Mouse (Mus musculus) forebrain, embryonic 10.5 days (tissue): ENCODE data around the gene Kcnmb2. TPM values are rescaled to one million over a fixed set of nuclear protein-coding genes. Genes with fewer than 3 reads are reported as not detected.

Experiments
- DNase-seq: peaks from one replicate; pipeline ENCODE4 v3.0.0-alpha.2; 2017; ENCODE audit warnings: low spot score; ENCODE audit errors: extremely low spot score
- H3K27ac ChIP-seq: fragments of 300-500 bp; sonication (generic); 2 replicates; pipeline ENCODE4 v1.5.1; 2016; ENCODE audit warnings: mild to moderate bottlenecking
- H3K27me3 ChIP-seq: fragments of 300-500 bp; sonication (generic); 2 replicates; pipeline ENCODE4 v1.6.1; 2016; ENCODE audit warnings: mild to moderate bottlenecking; ENCODE audit not compliant: poor library complexity, severe bottlenecking
- H3K36me3 ChIP-seq: fragments of 300-500 bp; sonication (generic); replicated peaks from 2 replicates; pipeline ENCODE4 v1.6.1; 2016; ENCODE audit warnings: mild to moderate bottlenecking, moderate library complexity
- H3K4me1 ChIP-seq: fragments of 300-500 bp; sonication (generic); 2 replicates; pipeline ENCODE4 v1.6.1; 2016
- H3K4me3 ChIP-seq: fragments of 300-500 bp; sonication (generic); 2 replicates; pipeline ENCODE4 v1.5.1; 2016; ENCODE audit warnings: mild to moderate bottlenecking, moderate library complexity
- H3K9me3 ChIP-seq: fragments of 300-500 bp; sonication (generic); 2 replicates; pipeline ENCODE4 v1.6.1; 2016; ENCODE audit warnings: mild to moderate bottlenecking, moderate library complexity
- WGBS: fragments of 180-500 bp; shearing (Covaris S2); methylation state at CpG from one replicate; pipeline ENCODE4 v1.1.7; 2016; 5-methylcytosine and 5-hydroxymethylcytosine counted together
- polyA plus RNA-seq: library from polyadenylated mRNA; unstranded; fragments of >200 nt; fragmentation: Nextera tagmentation; extraction: Ambion mirVana; gene quantifications from 2 replicates; pipeline ENCODE4 v1.2.1, GENCODE M21; 2016

The Kcnmb2 gene
- polyA plus RNA-seq, 1 experiment from 2014 or later: 1.8 TPM

DNA sequence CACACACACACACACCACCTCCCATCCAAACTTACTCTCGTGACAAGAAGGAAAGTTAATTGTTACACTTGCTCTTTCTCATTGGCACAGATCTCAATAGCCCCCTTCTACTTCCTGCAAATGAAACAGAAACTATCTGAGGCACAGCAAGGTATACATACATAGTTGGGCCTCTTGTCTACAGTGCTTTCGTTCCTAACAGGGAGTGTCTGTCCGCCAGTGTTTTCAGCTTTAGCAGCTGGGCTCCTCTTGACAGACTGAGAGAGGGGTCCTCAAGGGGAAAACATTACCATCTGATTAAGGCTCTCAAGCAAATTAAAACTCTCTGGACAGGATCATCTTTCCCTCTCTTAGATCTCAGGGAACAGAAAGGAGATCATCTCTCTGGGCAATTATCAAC lies 51.9 kb downstream of the Kcnmb2 start:
- no peak overlapping the region for H3K4me3 ChIP-seq
- H3K36me3 ChIP-seq: no peaks in the 10 kb centered on the region
- DNase-seq: no peak
- peaks cover 4% of the 10 kb centered on the region; the same call in 1 of the 2 replicates for H3K4me1 ChIP-seq
- H3K9me3 ChIP-seq: no peaks in the 10 kb centered on the region
- no peaks in the 10 kb centered on the region for H3K27me3 ChIP-seq
- H3K27ac ChIP-seq: no peak overlapping the region
- WGBS: 77% methylated on average over 3 of the region's 3 CpGs

DNA sequence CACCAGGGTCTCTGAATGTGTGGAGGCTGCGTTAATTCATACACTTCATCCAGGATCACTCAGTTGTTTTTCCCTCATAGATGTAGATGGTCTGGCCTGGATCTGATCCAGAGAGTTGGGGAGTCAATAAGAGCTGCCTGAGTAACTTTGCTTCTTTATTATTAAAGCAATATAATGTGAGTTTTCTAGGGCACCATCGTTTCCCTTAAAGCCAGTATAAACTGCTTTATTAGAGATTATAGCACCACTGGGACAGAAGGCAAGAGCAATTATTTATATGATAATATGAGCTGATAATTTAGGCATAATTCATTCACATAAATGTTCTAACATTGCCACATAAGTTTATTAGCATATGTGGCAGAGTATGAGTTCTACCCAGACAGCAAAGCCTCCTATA lies 52.7 kb downstream of the Kcnmb2 start:
- no peak overlapping the region for H3K27ac ChIP-seq
- H3K36me3 ChIP-seq: no peaks in the 10 kb centered on the region
- 90% methylated on average over 2 of the region's 2 CpGs for WGBS
- peaks cover 4% of the 10 kb centered on the region; the same call in 1 of the 2 replicates for H3K4me1 ChIP-seq
- H3K9me3 ChIP-seq: no peaks in the 10 kb centered on the region
- H3K4me3 ChIP-seq: no peak overlapping the region
- DNase-seq: no peak
- no peaks in the 10 kb centered on the region for H3K27me3 ChIP-seq

DNA sequence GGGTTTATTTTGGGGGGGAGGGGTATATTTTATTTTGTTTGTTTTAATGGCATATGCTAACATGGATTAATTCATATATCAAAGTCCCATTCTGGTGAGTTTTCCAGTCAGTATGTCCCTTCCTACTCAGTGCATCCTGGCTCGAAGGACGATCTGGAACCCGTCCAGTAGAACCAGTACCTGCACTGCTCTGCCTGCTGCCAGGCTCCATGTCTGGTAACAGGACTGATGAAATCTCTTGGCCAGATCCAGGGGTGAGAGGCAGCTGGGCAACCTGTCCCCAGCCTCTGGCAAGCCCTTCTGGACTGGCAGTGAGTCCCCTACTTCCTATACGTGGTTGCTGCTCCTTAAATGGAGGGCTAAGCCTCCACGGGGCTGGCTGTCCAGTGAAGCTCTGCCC lies 57.5 kb downstream of the Kcnmb2 start:
- Histone ChIP-seq H3K27me3 (no peaks in the 10 kb centered on the region), H3K27ac (no peak overlapping the region), H3K36me3 (no peaks in the 10 kb centered on the region), H3K9me3 (no peaks in the 10 kb centered on the region), H3K4me3 (no peak overlapping the region), H3K4me1 (no peaks in the 10 kb centered on the region)
- no peak for DNase-seq
- 68% methylated on average over 5 of the region's 5 CpGs for WGBS

DNA sequence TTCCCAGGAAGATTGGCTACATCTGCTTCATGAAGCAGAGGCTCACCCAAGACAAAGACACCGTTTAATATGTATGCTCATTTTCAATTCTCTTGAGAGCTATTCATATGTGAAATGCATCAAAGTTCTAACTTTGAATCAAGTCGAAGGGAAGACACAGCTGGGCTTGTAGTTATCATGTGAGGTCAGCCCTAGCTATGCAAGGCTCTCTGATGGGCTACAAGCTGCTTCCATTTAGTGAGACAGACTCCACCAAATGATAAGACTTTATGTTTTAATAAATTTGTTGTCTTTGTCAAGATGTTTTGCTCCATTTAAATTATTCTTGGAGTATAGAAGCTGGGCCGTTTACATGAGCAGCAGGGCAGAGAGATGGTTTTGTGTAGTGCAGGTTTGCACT lies 58.9 kb downstream of the Kcnmb2 start:
- DNase-seq: no peak
- Histone ChIP-seq H3K9me3 (no peaks in the 10 kb centered on the region), H3K36me3 (no peaks in the 10 kb centered on the region), H3K4me3 (no peak overlapping the region), H3K27ac (no peak overlapping the region), H3K27me3 (no peaks in the 10 kb centered on the region), H3K4me1 (peaks cover 3% of the 10 kb centered on the region; the same call in 1 of the 2 replicates)
- 84% methylated on average over 3 of the region's 3 CpGs for WGBS

DNA sequence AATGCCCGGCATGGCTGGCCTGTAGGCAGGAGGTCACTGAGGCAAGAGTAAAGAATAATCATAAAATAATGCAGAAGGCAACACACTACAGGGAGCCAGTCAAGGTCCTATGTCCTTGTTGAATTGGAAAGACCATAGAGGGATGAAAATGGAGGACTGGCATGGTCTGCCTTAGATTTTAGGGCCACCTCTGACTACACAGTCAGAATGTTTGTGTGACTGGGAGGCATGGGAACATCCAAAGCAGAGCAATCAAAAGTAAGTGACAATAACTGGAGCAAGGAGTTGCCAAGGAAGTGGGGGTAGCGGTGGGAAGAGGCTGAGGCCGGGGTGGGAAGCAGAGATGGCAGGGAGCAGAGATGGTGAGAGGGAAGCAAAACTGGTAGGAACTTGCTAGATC lies 60.8 kb downstream of the Kcnmb2 start:
- no peak for DNase-seq
- 94% methylated on average over 3 of the region's 3 CpGs for WGBS
- Histone ChIP-seq H3K4me1 (peaks cover 12% of the 10 kb centered on the region), H3K9me3 (no peaks in the 10 kb centered on the region), H3K4me3 (no peak overlapping the region), H3K27me3 (no peaks in the 10 kb centered on the region), H3K27ac (no peak overlapping the region), H3K36me3 (no peaks in the 10 kb centered on the region)

DNA sequence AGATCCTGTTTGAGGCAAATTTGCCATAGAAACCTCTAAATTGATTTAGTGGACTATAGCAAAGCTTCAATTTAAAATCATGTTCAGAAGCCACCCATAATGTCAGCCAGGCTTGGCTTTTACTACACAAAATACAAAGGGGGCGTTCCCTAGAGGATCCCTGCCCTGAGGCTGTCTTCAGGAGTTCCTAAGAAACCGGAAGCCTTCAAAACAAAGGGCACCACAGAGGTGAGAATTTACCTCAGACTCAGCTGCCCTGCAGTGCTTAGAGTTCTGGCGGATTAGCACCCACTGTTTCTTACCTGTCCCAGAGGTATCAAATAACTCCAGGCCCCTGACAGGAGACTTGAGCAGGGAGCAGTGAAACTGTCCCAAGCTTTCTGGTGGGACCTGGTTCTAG lies 77.4 kb downstream of the Kcnmb2 start:
- Histone ChIP-seq H3K4me3 (no peak overlapping the region), H3K27ac (no peak overlapping the region), H3K27me3 (no peaks in the 10 kb centered on the region), H3K9me3 (no peaks in the 10 kb centered on the region), H3K36me3 (no peaks in the 10 kb centered on the region), H3K4me1 (peaks cover 8% of the 10 kb centered on the region)
- 10% methylated on average over 3 of the region's 3 CpGs for WGBS
- DNase-seq: no peak

DNA sequence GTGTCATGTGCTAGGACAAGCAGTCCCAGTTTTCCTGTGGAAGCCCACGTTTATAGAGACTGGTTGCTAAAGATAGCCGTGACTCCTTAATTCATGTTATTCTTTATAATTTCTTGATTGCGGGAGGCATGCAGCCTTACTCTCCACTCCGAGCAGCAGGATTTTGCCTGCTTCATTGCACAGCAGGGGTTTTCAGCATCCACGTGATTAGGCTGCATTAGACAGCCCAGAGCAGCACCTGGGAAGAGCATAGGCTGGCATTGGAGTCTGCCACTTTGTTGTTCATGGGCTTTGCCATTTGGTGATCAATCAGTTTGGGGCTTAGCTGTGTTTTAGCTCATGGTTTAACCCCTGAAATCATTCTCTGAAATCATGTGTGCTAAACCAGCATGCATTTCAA lies 80.1 kb downstream of the Kcnmb2 start:
- 50% methylated on average over 5 of the region's 5 CpGs for WGBS
- Histone ChIP-seq H3K27me3 (no peaks in the 10 kb centered on the region), H3K4me1 (peaks cover 8% of the 10 kb centered on the region), H3K36me3 (no peaks in the 10 kb centered on the region), H3K9me3 (no peaks in the 10 kb centered on the region), H3K4me3 (no peak overlapping the region), H3K27ac (no peak overlapping the region)
- DNase-seq: no peak

DNA sequence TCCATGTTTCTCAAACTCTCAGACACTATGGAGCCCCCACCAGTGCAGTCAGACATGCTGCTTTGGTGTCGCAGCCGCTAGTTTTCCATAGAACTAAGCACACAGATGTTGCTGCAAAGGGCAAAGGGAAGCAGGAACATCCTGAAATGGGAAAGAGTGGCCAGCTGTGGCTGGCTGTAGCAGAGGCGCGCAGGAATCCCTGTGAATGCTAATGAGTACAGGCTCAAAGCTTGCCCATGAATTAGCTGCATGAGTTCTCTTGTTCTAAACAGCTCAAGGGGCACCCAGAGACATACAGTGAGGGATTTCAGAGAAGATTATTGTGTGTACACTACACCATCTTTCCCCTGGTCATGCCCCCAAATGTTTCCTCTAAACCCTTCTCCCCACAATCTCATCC lies 82.8 kb downstream of the Kcnmb2 start:
- H3K27me3 ChIP-seq: no peaks in the 10 kb centered on the region
- DNase-seq: no peak
- H3K27ac ChIP-seq: no peak overlapping the region
- peaks cover 3% of the 10 kb centered on the region; the same call in 1 of the 2 replicates for H3K4me1 ChIP-seq
- no peaks in the 10 kb centered on the region for H3K9me3 ChIP-seq
- 86% methylated on average over 4 of the region's 4 CpGs for WGBS
- no peak overlapping the region for H3K4me3 ChIP-seq
- no peaks in the 10 kb centered on the region for H3K36me3 ChIP-seq

DNA sequence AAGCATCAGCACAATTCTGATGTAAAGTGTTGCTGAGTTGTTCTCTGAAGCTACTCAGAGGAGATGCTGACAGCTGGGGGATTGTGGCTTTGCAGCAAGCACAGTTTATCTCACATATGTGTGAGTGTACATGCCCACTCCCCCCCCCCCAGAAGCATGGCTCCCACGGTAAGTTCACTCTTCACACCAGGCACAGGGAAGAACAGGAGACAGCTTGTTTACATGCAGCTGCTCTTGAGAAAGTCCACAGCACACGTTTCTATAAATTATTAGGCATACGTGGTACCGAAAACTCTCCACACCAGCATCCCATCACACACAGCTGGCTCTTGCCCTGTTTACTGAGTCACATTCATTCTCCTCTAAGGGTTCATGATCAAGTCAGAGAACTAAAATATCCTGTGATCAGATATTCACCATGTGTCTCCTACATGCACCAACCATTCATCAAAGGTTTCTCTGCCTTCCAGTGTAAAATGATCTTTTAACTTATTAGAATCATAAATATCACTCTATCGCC lies 89.3 kb downstream of the Kcnmb2 start:
- H3K9me3 ChIP-seq: no peaks in the 10 kb centered on the region
- H3K27ac ChIP-seq: no peak overlapping the region
- WGBS: 92% methylated on average over 5 of the region's 5 CpGs
- no peaks in the 10 kb centered on the region for H3K27me3 ChIP-seq
- DNase-seq: no peak
- no peak overlapping the region for H3K4me3 ChIP-seq
- no peaks in the 10 kb centered on the region for H3K36me3 ChIP-seq
- H3K4me1 ChIP-seq: no peaks in the 10 kb centered on the region

DNA sequence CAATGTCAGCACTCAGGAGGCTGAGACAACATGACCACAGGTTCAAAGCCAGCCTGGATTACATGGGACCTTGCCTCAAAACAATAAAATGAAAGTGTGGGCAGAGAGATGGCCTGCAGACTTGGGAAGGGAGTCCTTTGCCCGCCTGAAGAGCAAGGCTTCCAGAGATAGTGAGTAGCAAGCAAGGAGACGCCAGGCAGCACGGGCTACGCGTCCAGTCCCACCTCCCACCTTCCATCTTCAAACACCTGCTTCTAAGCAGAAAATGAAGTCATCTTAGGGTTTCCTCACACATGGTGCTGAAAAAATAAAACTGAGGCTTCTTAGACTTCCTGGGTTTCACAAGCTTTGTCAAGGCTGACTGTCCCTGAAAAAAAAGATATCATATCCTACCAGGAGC lies 109.3 kb downstream of the Kcnmb2 start:
- no peaks in the 10 kb centered on the region for H3K9me3 ChIP-seq
- no peaks in the 10 kb centered on the region for H3K36me3 ChIP-seq
- H3K27ac ChIP-seq: no peak overlapping the region
- WGBS: 87% methylated on average over 5 of the region's 5 CpGs
- DNase-seq: no peak
- H3K27me3 ChIP-seq: no peaks in the 10 kb centered on the region
- H3K4me1 ChIP-seq: no peaks in the 10 kb centered on the region
- H3K4me3 ChIP-seq: no peak overlapping the region

DNA sequence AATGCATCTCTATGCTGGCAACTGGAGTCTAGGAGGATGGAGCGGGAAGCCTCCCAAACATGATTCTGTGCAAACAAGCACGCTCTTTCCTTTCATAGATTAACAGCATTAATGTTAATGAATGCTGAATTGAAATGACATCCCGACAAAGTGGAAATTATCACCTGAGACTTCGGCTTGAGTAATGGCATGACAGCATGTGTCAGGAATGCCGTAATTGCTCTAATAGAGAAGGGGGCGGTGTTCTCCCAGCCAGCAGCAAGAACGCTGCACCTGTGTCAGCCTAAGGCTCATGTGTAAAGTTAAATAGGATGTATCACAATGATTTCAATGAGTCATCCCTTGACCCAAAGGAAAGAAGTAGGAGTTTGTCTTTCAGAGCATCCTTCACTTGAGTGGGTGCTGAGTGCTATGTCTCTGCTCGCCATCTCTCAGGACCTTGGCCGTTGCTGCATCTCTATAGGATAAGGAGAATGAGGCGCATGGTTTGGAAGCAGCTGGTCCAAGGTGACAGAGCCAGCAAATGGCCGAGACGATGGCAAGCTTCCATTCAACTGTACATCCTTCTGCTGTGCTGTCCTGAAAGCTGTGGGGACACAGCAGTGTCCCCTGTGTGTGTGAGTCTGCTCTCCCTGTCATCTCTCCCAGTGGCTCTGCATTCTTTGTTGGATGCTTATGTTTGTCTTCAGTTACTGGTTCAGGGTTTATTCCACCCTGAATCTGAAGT lies 110.1 kb downstream of the Kcnmb2 start:
- DNase-seq: no peak
- Histone ChIP-seq H3K9me3 (no peaks in the 10 kb centered on the region), H3K4me3 (no peak overlapping the region), H3K4me1 (no peaks in the 10 kb centered on the region), H3K27me3 (no peaks in the 10 kb centered on the region), H3K27ac (no peak overlapping the region), H3K36me3 (no peaks in the 10 kb centered on the region)
- WGBS: 90% methylated on average over 12 of the region's 12 CpGs

DNA sequence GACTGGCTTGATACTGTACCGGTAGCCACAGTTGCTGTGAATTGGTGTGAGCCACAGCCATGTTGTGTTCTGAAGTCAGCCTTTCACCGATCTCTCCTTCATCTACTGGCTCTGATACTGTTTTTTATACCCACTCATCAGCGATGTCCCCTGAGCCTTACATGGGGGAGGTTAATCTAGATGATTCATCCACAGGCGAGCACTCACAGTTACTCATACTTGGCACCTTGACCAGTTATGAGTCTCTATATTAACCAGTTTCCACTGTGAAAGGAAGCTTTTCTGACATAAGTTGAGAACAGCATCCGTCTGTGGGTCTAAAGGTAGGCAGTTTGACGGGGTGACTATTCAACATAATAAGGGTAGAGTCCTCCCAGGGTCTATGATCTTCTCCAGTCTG lies 118.7 kb downstream of the Kcnmb2 start:
- Histone ChIP-seq H3K27ac (no peak overlapping the region), H3K4me1 (no peaks in the 10 kb centered on the region), H3K4me3 (no peak overlapping the region), H3K27me3 (no peaks in the 10 kb centered on the region), H3K9me3 (no peaks in the 10 kb centered on the region), H3K36me3 (no peaks in the 10 kb centered on the region)
- WGBS: 93% methylated on average over 6 of the region's 6 CpGs
- DNase-seq: no peak

DNA sequence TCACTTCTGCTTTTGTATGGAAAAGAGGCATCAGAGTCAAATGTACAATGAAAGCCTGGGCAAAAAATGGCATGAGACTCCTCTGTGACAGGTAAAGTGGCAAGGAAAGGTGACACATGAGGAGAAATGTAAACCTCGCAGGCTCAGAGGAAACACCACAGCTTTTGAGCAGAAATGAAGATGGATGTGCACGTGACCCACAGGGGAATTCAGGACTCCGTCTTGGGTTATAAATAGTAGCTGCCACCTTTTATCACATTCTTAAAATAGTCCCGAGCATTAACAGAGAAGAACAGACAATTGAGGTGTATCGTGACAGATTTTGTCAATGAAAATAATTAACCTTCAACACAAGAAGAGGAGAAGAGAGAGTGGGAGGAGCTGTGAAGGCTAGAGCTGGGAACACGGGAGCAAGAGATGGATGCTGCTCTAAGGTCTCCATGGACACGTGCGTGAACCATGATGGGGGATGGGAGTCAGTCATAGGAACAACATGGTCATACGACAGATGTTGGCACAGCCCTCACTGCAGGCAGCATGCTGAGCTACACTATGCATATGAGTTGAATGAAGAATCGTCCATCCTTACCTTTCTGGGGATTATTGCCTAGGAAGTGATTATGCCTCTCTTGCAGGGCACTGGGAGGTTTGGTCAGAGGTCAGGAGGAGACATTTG lies 127.2 kb downstream of the Kcnmb2 start:
- no peak for DNase-seq
- Histone ChIP-seq H3K9me3 (no peaks in the 10 kb centered on the region), H3K4me1 (no peaks in the 10 kb centered on the region), H3K27ac (no peak overlapping the region), H3K27me3 (no peaks in the 10 kb centered on the region), H3K36me3 (no peaks in the 10 kb centered on the region), H3K4me3 (no peak overlapping the region)
- 87% methylated on average over 10 of the region's 10 CpGs for WGBS
